Mouse (Mus musculus) heart, embryonic 13.5 days (tissue): ENCODE data around the gene Igf1r. TPM values are rescaled to one million over a fixed set of nuclear protein-coding genes. Genes with fewer than 3 reads are reported as not detected.

Source experiments
- ATAC-seq: fragments of 200-750 bp; cut with Nextera tagmentation; 2 replicates; pipeline ENCODE4 v1.8.0; 2017; ENCODE audit warnings: moderate TSS enrichment; ENCODE audit not compliant: insufficient number of reproducible peaks, low FRiP score, low TSS enrichment; ENCODE audit errors: extremely low read depth
- H3K27ac ChIP-seq: fragments of 300-500 bp; sonication (generic); replicated peaks from 2 replicates; pipeline ENCODE4 v1.5.1; 2015; ENCODE audit warnings: moderate library complexity, mild to moderate bottlenecking, inconsistent platforms
- H3K27me3 ChIP-seq: fragments of 300-500 bp; sonication (generic); replicated peaks from 2 replicates; pipeline ENCODE4 v1.6.1; 2015; ENCODE audit warnings: mild to moderate bottlenecking, inconsistent platforms
- H3K36me3 ChIP-seq: fragments of 300-500 bp; sonication (generic); 2 replicates; pipeline ENCODE4 v1.6.1; 2015; ENCODE audit warnings: mild to moderate bottlenecking, inconsistent platforms
- H3K4me1 ChIP-seq: fragments of 300-500 bp; sonication (generic); 2 replicates; pipeline ENCODE4 v1.6.1; 2015; ENCODE audit warnings: inconsistent platforms
- H3K4me2 ChIP-seq: fragments of 300-500 bp; sonication (generic); 2 replicates; pipeline ENCODE4 v1.6.1; 2015; ENCODE audit warnings: inconsistent platforms, mild to moderate bottlenecking, moderate library complexity
- H3K4me3 ChIP-seq: fragments of 300-500 bp; sonication (generic); 2 replicates; pipeline ENCODE4 v1.5.1; 2015; ENCODE audit warnings: moderate library complexity, mild to moderate bottlenecking, inconsistent platforms
- H3K9ac ChIP-seq: fragments of 300-500 bp; sonication (generic); 2 replicates; pipeline ENCODE4 v1.6.1; 2015; ENCODE audit warnings: inconsistent platforms, mild to moderate bottlenecking, moderate library complexity
- H3K9me3 ChIP-seq: fragments of 300-500 bp; sonication (generic); 2 replicates; pipeline ENCODE4 v1.6.1; 2016; ENCODE audit warnings: inconsistent platforms
- WGBS: fragments of 180-500 bp; shearing (Covaris S2); methylation state at CpG from one replicate; pipeline ENCODE4 v1.1.7; 2015; ENCODE audit warnings: mixed read lengths; 5-methylcytosine and 5-hydroxymethylcytosine counted together
- polyA plus RNA-seq: library from polyadenylated mRNA; unstranded; fragments of >200 nt; fragmentation: Nextera tagmentation; extraction: Ambion mirVana; gene quantifications from 2 replicates; pipeline ENCODE4 v1.2.1, GENCODE M21; 2015

The Igf1r gene
- polyA plus RNA-seq, 1 experiment from 2014 or later, result 15.0 TPM

DNA sequence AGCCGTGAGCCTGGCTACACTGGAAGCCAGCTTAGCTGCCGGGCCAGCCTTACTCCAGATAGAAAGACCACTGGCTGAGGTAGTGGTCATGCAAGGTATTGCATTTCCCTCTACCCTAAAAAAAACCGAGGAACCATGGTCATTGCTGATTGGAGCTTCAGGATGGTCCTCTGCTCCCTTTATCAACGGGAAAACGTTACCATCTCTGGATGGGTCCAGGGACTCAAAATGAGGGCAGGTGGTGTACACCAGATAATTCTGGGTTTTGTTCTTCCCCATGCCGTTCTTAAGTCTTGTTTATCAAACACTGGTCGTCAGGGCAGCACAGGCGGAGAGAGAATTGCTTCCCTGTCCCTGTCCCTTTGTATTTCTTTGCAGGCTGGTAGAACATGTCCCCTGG, 57.0 kb downstream of the Igf1r start:
- no peaks in the 10 kb centered on the region for H3K9me3 ChIP-seq
- 48% methylated on average over 8 of the region's 8 CpGs for WGBS
- no peak overlapping the region for H3K4me3 ChIP-seq
- ATAC-seq, result no peak
- H3K9ac ChIP-seq, result peak overlapping the region; percentile 55
- H3K27ac ChIP-seq, result peak overlapping the region; percentile 91
- H3K27me3 ChIP-seq, result no peaks in the 10 kb centered on the region
- H3K4me2 ChIP-seq, result no peak overlapping the region
- H3K4me1 ChIP-seq, result peaks cover 86% of the 10 kb centered on the region
- H3K36me3 ChIP-seq, result peaks cover 42% of the 10 kb centered on the region

DNA sequence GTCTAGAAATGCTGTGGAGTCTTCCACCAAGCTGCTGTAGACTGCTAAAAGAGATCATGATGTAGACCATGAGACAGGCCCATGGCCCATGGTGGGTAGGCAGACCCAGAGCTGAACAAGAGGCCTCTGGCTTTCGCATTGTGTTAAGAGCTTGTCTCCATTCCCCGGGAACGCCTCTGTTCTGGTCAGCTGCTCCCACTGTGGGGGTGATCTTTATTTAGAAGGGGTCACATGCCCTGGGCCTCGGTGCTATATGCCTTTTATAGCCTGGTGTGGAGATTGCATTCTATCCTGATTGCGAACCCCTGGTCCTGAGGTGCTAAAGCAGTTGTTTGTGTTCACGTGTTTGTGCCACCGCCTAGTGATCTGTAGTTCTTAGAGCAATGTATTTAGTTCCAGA, 57.5 kb downstream of the Igf1r start:
- peak; percentile 39; the same call in 1 of the 2 replicates for ATAC-seq

DNA sequence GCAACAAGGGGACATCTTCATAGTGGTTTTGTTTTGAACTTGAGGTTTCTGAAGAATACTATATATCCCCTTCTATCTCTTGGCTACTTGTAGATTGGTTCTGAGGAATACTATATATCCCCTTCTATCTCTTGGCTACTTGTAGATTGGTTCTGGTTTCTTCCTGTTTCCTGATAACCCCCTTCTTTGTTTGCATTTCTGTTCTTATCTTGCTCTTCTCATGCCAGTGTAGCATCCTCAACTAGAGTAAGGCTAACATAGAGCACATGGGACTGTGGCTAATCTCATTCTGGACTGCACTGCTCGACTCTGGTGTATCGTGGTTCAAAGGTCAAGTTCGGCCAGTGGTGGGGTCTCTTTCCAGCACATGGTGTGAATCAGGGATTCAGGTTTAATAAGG, 58.2 kb downstream of the Igf1r start:
- Histone ChIP-seq H3K9ac (peak overlapping the region; percentile 21; the same call in 1 of the 2 replicates), H3K9me3 (peaks cover 2% of the 10 kb centered on the region; the same call in 1 of the 2 replicates), H3K4me2 (0 out of 2 replicates have a peak overlapping the region, but pooled peaks have one; percentile 16), H3K4me1 (peaks cover 89% of the 10 kb centered on the region), H3K27me3 (no peaks in the 10 kb centered on the region), H3K4me3 (no peak overlapping the region), H3K36me3 (peaks cover 38% of the 10 kb centered on the region), H3K27ac (peak overlapping the region; percentile 91)
- 38% methylated on average over 3 of the region's 3 CpGs for whole genome bisulfite sequencing
- no peak for ATAC-seq

More for the DNA sequence above, 57.5 kb downstream of the Igf1r start:
- 41% methylated on average over 7 of the region's 7 CpGs for WGBS
- Histone ChIP-seq H3K9ac (peak overlapping the region; percentile 55), H3K9me3 (no peaks in the 10 kb centered on the region), H3K36me3 (peaks cover 37% of the 10 kb centered on the region), H3K4me3 (no peak overlapping the region), H3K27me3 (no peaks in the 10 kb centered on the region), H3K4me1 (peaks cover 88% of the 10 kb centered on the region), H3K27ac (peak overlapping the region; percentile 91), H3K4me2 (0 out of 2 replicates have a peak overlapping the region, but pooled peaks have one; percentile 16)

DNA sequence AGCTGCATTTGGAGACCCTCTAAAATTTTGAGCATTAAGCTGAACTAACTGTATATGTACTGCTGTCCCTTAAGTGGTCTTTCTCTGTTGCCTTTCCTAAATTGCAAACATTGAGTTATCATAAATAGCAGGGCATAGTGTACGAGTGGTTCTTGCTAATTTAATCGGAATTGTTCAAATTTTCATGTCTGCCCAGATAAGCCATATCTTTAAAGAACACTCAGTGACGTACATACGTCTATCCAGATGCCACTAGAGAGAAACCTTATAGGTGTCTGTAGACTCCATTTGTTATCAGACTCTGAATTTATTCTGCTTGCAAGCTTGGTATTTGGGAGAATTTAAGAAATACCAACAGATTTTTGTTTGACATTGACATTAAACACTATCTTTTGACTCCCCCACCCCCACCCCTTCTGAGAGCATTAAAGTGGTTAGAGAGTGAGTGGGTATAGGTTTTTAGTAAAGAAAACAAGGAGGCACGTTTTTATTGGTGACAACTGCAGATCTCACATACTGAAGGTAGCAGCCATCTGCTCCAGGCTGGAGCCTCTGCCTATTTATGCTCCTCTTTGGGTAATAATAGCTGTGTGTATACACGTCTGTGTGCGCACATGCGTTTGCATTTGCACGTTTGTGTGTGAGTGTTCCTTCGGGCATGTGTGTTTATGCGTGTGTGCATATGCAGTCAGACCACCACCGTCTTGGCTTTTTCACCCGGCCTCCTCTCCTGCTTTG, 58.9 kb downstream of the Igf1r start:
- Histone ChIP-seq H3K4me2 (peak overlapping the region; percentile 32; the same call in 1 of the 2 replicates), H3K4me3 (no peak overlapping the region), H3K9me3 (peaks cover 6% of the 10 kb centered on the region; the same call in 1 of the 2 replicates), H3K4me1 (peaks cover 85% of the 10 kb centered on the region), H3K9ac (peak overlapping the region; percentile 48), H3K27ac (peak overlapping the region; percentile 91), H3K36me3 (peaks cover 38% of the 10 kb centered on the region), H3K27me3 (no peaks in the 10 kb centered on the region)
- WGBS, result 59% methylated on average over 13 of the region's 13 CpGs
- no peak for ATAC-seq

DNA sequence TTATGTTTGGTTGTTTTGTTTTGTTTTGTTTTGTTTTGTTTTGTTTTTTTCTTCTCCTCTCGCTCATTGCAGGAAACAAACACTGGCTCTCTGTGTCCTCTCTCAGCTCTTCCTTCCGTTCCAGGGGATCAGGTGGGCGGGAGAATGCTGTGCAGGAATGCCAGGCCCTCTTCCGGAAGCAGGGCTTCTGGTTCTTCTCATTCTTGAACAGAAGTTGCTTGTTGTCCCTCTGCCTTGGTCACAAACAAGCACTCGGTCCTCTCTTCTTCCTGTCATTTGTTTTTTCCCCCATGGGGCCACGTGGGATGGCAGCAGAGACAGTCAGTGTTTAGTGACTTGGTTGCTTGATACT, 59.5 kb downstream of the Igf1r start:
- peak overlapping the region; percentile 32; the same call in 1 of the 2 replicates for H3K4me2 ChIP-seq
- peaks cover 85% of the 10 kb centered on the region for H3K4me1 ChIP-seq
- peaks cover 37% of the 10 kb centered on the region for H3K36me3 ChIP-seq
- H3K27me3 ChIP-seq, result no peaks in the 10 kb centered on the region
- 27% methylated on average over 6 of the region's 6 CpGs for WGBS
- peaks cover 6% of the 10 kb centered on the region; the same call in 1 of the 2 replicates for H3K9me3 ChIP-seq
- peak overlapping the region; percentile 91 for H3K27ac ChIP-seq
- peak overlapping the region; percentile 48 for H3K9ac ChIP-seq
- no peak for ATAC-seq
- H3K4me3 ChIP-seq, result no peak overlapping the region

DNA sequence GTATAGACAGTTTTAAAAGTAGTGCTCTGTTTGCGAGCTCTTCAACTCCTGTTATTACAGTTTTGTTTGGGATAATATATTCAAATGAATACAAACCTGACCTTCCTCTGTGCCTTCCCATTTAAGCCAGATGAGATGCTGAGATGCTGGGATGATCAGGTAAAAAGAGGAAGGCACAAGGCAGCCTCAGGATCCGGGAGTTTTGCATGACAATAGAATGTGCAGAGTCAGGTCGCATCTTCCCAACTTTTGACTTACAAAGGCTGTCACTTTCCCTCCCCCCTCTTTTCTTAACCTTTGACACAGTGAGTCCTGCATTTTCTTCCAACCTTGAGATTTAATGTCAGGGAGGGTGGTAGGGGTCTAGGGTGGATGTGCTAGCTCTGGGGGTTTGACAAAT, 61.9 kb downstream of the Igf1r start:
- H3K4me2 ChIP-seq, result no peak overlapping the region
- no peak overlapping the region for H3K27ac ChIP-seq
- no peak overlapping the region for H3K4me3 ChIP-seq
- WGBS, result 90% methylated on average over 3 of the region's 3 CpGs
- H3K4me1 ChIP-seq, result peaks cover 90% of the 10 kb centered on the region
- H3K27me3 ChIP-seq, result no peaks in the 10 kb centered on the region
- peaks cover 13% of the 10 kb centered on the region for H3K36me3 ChIP-seq
- no peak for ATAC-seq
- no peak overlapping the region for H3K9ac ChIP-seq
- H3K9me3 ChIP-seq, result peaks cover 6% of the 10 kb centered on the region; the same call in 1 of the 2 replicates

DNA sequence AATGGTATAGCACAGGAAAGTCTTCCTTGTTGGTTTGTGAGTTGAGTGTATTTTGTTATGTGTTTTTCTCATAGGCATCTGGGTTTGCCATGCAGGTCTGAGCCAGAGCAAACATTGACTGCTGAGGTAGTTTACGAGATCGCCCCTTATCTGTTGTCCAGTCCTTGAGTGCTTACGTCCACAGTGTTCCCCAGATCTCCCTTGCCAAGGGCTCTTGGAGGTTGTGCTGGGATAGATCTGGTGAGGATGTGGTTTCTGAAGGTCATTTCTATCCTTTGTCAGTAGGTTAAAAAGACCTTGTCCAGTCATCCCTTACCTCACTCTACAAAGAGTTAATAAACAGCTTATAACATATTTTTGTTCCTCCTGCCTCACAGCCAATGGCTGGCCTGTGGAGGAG, 62.8 kb downstream of the Igf1r start:
- Histone ChIP-seq H3K27me3 (no peaks in the 10 kb centered on the region), H3K9ac (no peak overlapping the region), H3K9me3 (peaks cover 6% of the 10 kb centered on the region; the same call in 1 of the 2 replicates), H3K27ac (no peak overlapping the region), H3K4me1 (peaks cover 90% of the 10 kb centered on the region), H3K4me3 (no peak overlapping the region), H3K36me3 (peaks cover 11% of the 10 kb centered on the region), H3K4me2 (no peak overlapping the region)
- ATAC-seq, result no peak
- 75% methylated on average over 3 of the region's 3 CpGs for WGBS

DNA sequence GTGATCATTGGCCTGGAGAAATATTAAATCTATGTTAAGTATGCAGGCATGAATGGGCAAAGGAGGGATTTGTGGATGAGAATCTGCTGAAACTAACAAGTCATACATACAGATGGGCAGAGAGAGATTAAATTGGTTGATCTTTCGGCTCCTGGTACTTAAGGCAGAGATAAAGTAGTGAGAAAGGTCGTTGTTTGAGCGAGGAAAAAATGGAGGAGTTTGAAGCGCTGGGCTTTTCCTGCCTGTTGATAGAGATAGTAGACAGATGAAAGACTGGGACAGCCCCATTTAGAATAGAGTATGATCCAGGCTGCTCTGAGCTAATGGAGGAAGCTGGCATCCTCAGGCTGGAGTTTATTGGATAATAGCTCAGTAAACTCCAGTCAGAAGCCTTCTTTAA, 65.4 kb downstream of the Igf1r start:
- ATAC-seq, result no peak
- Histone ChIP-seq H3K9ac (peak overlapping the region; percentile 29; the same call in 1 of the 2 replicates), H3K4me3 (no peak overlapping the region), H3K4me2 (0 out of 2 replicates have a peak overlapping the region, but pooled peaks have one; percentile 7), H3K27ac (peak overlapping the region; percentile 45), H3K36me3 (peaks cover 11% of the 10 kb centered on the region), H3K27me3 (no peaks in the 10 kb centered on the region), H3K9me3 (peaks cover 6% of the 10 kb centered on the region; the same call in 1 of the 2 replicates), H3K4me1 (peaks cover 90% of the 10 kb centered on the region)
- 12% methylated on average over 4 of the region's 4 CpGs for WGBS

DNA sequence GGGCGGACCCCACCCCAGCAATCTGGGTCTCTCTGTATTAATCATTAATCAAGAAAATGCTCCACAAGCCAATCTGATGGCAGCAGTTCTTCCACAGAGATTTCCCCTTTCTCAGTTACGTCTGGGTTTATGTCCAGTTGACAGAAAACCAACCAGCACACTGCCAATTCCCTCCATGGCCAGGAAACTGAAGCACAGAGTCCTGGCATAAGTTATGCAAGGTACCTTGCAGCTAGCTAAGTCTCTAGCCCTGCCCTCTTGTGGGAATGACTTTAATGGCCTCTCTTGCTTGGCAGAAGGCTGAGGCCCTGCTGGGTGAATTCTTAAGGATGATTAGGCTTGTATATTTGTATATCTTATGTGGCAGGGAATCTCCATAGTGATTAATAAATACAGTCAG, 67.9 kb downstream of the Igf1r start:
- Histone ChIP-seq H3K4me2 (no peak overlapping the region), H3K4me1 (peaks cover 91% of the 10 kb centered on the region), H3K27me3 (no peaks in the 10 kb centered on the region), H3K36me3 (peaks cover 12% of the 10 kb centered on the region), H3K27ac (0 out of 2 replicates have a peak overlapping the region, but pooled peaks have one; percentile 80), H3K4me3 (no peak overlapping the region), H3K9ac (no peak overlapping the region), H3K9me3 (peaks cover 6% of the 10 kb centered on the region; the same call in 1 of the 2 replicates)
- ATAC-seq, result no peak
- 82% methylated on average over 2 of the region's 2 CpGs for WGBS

DNA sequence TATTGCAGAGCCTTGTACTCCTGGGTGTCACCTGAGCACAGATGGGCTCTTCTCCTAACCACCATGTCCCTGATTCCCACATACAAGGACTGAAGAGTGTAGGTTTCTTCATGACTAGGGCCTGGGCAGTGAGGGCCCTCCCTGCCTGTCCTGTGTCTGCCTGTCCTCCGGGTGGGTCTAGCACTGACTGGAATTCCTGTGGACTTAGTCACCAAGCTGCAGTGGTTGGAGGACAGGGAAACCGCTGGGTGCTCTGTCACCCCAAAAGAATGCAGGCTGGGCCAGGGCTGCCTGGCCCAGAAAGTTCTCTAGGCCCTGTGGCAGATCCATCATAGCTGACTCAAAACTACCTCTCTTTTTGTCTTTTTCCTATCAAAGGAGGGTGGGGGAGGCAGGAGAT, 69.1 kb downstream of the Igf1r start:
- ATAC-seq, result peak; percentile 75
- no peak overlapping the region for H3K4me3 ChIP-seq
- H3K4me2 ChIP-seq, result 0 out of 2 replicates have a peak overlapping the region, but pooled peaks have one; percentile 2
- 0 out of 2 replicates have a peak, but pooled peaks cover 5% of the 10 kb centered on the region for H3K36me3 ChIP-seq
- H3K9ac ChIP-seq, result peak overlapping the region; percentile 61; the same call in 1 of the 2 replicates
- H3K27me3 ChIP-seq, result no peaks in the 10 kb centered on the region
- 7% methylated on average over 2 of the region's 2 CpGs for WGBS
- no peaks in the 10 kb centered on the region for H3K9me3 ChIP-seq
- H3K4me1 ChIP-seq, result peaks cover 97% of the 10 kb centered on the region
- peak overlapping the region; percentile 80 for H3K27ac ChIP-seq

DNA sequence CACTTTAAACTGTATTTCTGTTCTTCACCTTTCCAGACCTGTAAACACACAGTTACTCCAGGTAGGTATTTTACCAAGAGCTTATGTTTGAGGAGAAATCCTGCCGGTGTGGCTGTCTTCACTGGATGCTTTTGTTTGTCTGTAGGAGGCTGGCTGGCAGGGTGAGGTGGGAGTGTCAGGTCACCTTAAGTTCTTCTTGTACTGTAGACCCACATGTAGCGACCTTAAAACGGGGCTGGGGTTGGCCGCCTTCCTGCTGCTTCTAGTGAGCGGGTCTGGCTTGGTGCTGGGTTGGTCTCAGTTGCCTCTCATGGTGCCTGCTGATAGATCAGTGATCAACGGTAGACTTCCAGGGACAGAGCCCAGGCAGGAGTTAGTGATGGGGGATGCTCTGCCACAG, 69.6 kb downstream of the Igf1r start:
- H3K27me3 ChIP-seq, result no peaks in the 10 kb centered on the region
- H3K9ac ChIP-seq, result peak overlapping the region; percentile 61
- H3K9me3 ChIP-seq, result no peaks in the 10 kb centered on the region
- H3K27ac ChIP-seq, result peak overlapping the region; percentile 80
- 0 out of 2 replicates have a peak, but pooled peaks cover 5% of the 10 kb centered on the region for H3K36me3 ChIP-seq
- no peak overlapping the region for H3K4me3 ChIP-seq
- 0 out of 2 replicates have a peak overlapping the region, but pooled peaks have one; percentile 2 for H3K4me2 ChIP-seq
- peaks cover 97% of the 10 kb centered on the region for H3K4me1 ChIP-seq
- no peak for ATAC-seq
- WGBS, result 52% methylated on average over 6 of the region's 6 CpGs
